Mouse (Mus musculus): ENCODE results near the gene Pa2g4.

- TF ChIP-seq POLR2AphosphoS2 (IDR thresholded peaks at IDR 0.05; ENCODE audit: insufficient read length, low read depth) (no peak), TCF3 (IDR thresholded peaks at IDR 0.05; ENCODE audit: insufficient read length, low read depth) (no peak), MYOG (IDR thresholded peaks at IDR 0.05; ENCODE audit: control insufficient read depth in 1 of 3, insufficient read depth in 1 of 3, insufficient read length in 2 of 3, low read depth in 2 of 3) (no peak), SRF (IDR thresholded peaks at IDR 0.05; ENCODE audit: control insufficient read depth, insufficient read length, low read depth) (no peak), POLR2A (IDR thresholded peaks at IDR 0.05; ENCODE audit: insufficient read length, low read depth) (no peak), TCF12 (IDR thresholded peaks at IDR 0.05; ENCODE audit: insufficient read depth, poor library complexity, severe bottlenecking) (no peak), MAX (IDR thresholded peaks at IDR 0.05; ENCODE audit: low read depth) (no peak), USF1 (IDR thresholded peaks at IDR 0.05; ENCODE audit: low read depth) (no peak)
These were observed 19.0 kb downstream of the Pa2g4 start for GRCm38 (mm10) chr10:128546787-128547186.

Data from myocyte (in vitro differentiated cells).